In genomic region chr5:59996698-59997097, GRCm38 (mm10) we compare ENCODE assay signal across 9 mouse cellular contexts.
A peak's percentile ranks its signal among the peaks of the same experiment; 100 is the strongest.
DNase-seq lines count a peak whose midpoint lies in the region; ATAC-seq and TF ChIP-seq lines count a peak whose summit lies in the region.
"Had no signal": no experiment of that assay in that cellular context is flagged by ENCODE, and none has a peak within 500 bp of the region (broad histone marks: within the 10 kb centered on the region; RNA-seq: fewer than 3 reads in every experiment).

No protein-coding gene starts in this region.

- H3K27me3 ChIP-seq in forebrain, embryonic 14.5 days (replicated peaks; ENCODE audit: control insufficient read depth, insufficient read depth, low read length) = no peaks in the 10 kb centered on the region
- H3K27me3 ChIP-seq: heart, embryonic 13.5 days had no signal

- H3K4me3 ChIP-seq in gastrocnemius, adult 2 months = no peak overlapping the region
- no peak overlapping the region for H3K4me3 ChIP-seq in ES-E14 (ENCODE audit: insufficient read depth in 1 of 2, low read depth in 1 of 2, low read length in 2 of 2, poor library complexity in 1 of 2, severe bottlenecking in 1 of 2)
- no peak overlapping the region for H3K4me3 ChIP-seq in forebrain, embryonic 14.5 days (ENCODE audit: low read depth, low read length)
- H3K4me3 ChIP-seq: heart, embryonic 13.5 days had no signal

- H3K9me3 ChIP-seq in ES-E14 (ENCODE audit: control insufficient read depth, insufficient read depth, low read depth, low read length) = no peaks in the 10 kb centered on the region
- H3K9me3 ChIP-seq in forebrain, embryonic 14.5 days (replicated peaks; ENCODE audit: control insufficient read depth, low read length) = no peaks in the 10 kb centered on the region
- H3K9me3 ChIP-seq: heart, embryonic 13.5 days had no signal

- no peaks in the 10 kb centered on the region for H3K4me1 ChIP-seq in ES-E14 (ENCODE audit: control insufficient read depth in 2 of 2, insufficient read depth in 2 of 2, low read length in 2 of 2, poor library complexity in 1 of 2)
- no peaks in the 10 kb centered on the region for H3K4me1 ChIP-seq in forebrain, embryonic 14.5 days (ENCODE audit: control insufficient read depth, insufficient read depth, low read length)
- H3K4me1 ChIP-seq: heart, embryonic 13.5 days had no signal

- no peak overlapping the region for H3K9ac ChIP-seq in ES-E14 (ENCODE audit: insufficient read depth, low read depth, low read length, poor library complexity, severe bottlenecking)
- no peak overlapping the region for H3K9ac ChIP-seq in forebrain, embryonic 14.5 days (ENCODE audit: low read length)
- H3K9ac ChIP-seq: heart, embryonic 13.5 days had no signal

- no peaks in the 10 kb centered on the region for H3K36me3 ChIP-seq in ES-E14 (ENCODE audit: control insufficient read depth, insufficient read depth, low read length, poor library complexity, severe bottlenecking)
- H3K36me3 ChIP-seq in forebrain, embryonic 14.5 days (ENCODE audit: control insufficient read depth, insufficient read depth, low read length) = no peaks in the 10 kb centered on the region
- H3K36me3 ChIP-seq: heart, embryonic 13.5 days had no signal

- TF ChIP-seq CTCF in gastrocnemius, adult 2 months (IDR thresholded peaks at IDR 0.05) = peak; percentile 16; the same call in 1 of the 2 replicates

- WGBS in forebrain, embryonic 14.5 days = 83% methylated on average over 3 of the region's 3 CpGs

- DNase-seq in gastrocnemius, adult 2 months = no peak
- no peak for DNase-seq in gastrocnemius, postnatal 36 days
- DNase-seq in ES-E14 (ENCODE audit: low read depth, low spot score) = peak; percentile 50
- peak; percentile 70 for DNase-seq in forebrain, embryonic 14.5 days (ENCODE audit: low spot score)
- peak; percentile 17 to 45 for DNase-seq in left cerebral cortex, postnatal 10 days (ENCODE audit: extremely low spot score in 1 of 2, low spot score in 2 of 2)
- peak; percentile 10 for DNase-seq in right cerebral cortex, postnatal 14 days
- no peak for DNase-seq in spleen, adult 18-20 months

- intact Hi-C loops in gastrocnemius, adult 2 months (cut with DNase I) = no loop called here
- intact Hi-C loops in gastrocnemius, postnatal 36 days (cut with DNase I) = no loop called here
- intact Hi-C loops in left cerebral cortex, postnatal 10 days (cut with DNase I) = no loop called here

- H3K4me2 ChIP-seq in forebrain, embryonic 14.5 days (ENCODE audit: low read length) = no peak overlapping the region
- H3K4me2 ChIP-seq: heart, embryonic 13.5 days had no signal

- H3K27ac ChIP-seq in gastrocnemius, adult 2 months = no peak overlapping the region
- no peak overlapping the region for H3K27ac ChIP-seq in ES-E14 (ENCODE audit: insufficient read depth, low read depth, low read length, poor library complexity, severe bottlenecking)
- no peak overlapping the region for H3K27ac ChIP-seq in forebrain, embryonic 14.5 days (ENCODE audit: low read depth, low read length)
- H3K27ac ChIP-seq: heart, embryonic 13.5 days had no signal

- in situ Hi-C loops in ES-E14 (cut with MboI; ENCODE audit: low sequenced_read_pairs in 2 of 2, unreplicated experiment in 2 of 2) = no loop called here

- ATAC-seq in forebrain, embryonic 14.5 days = 0 out of 2 replicates have a peak, but pooled peaks have one; percentile 60
- ATAC-seq in cerebellum, adult (ENCODE audit: insufficient number of reproducible peaks, low FRiP score, low TSS enrichment) = no peak

TF ChIP-seq in ES-E14, 5 proteins besides CTCF, POLR2A, EP300 and RAD21:
- no peak for TF ChIP-seq MAFK (IDR thresholded peaks at IDR 0.05; ENCODE audit: insufficient read depth, low read depth, low read length)
- peak; percentile 84; the same call in 1 of the 2 replicates for TF ChIP-seq ZC3H11A (IDR thresholded peaks at IDR 0.05; ENCODE audit: borderline replicate concordance, low read depth, low read length)
- TF ChIP-seq ZNF384 (IDR thresholded peaks at IDR 0.05; ENCODE audit: low read depth, low read length) = no peak
- TF ChIP-seq HCFC1 (IDR thresholded peaks at IDR 0.05; ENCODE audit: borderline replicate concordance, insufficient read depth, low read length) = no peak
- no peak for TF ChIP-seq CHD2 (IDR thresholded peaks at IDR 0.05; ENCODE audit: low read depth, low read length)

Comparison
In these comparisons a context has a peak if more than half of its experiments do, and no peak if none do; other contexts are left out.
1. DNase-seq: peak in ES-E14 (single experiment), forebrain, embryonic 14.5 days (single experiment), left cerebral cortex, postnatal 10 days (2 of 2) and right cerebral cortex, postnatal 14 days (single experiment); none in gastrocnemius, adult 2 months (single experiment), gastrocnemius, postnatal 36 days (0 of 2) and spleen, adult 18-20 months (0 of 2).